In the genomic region with DNA sequence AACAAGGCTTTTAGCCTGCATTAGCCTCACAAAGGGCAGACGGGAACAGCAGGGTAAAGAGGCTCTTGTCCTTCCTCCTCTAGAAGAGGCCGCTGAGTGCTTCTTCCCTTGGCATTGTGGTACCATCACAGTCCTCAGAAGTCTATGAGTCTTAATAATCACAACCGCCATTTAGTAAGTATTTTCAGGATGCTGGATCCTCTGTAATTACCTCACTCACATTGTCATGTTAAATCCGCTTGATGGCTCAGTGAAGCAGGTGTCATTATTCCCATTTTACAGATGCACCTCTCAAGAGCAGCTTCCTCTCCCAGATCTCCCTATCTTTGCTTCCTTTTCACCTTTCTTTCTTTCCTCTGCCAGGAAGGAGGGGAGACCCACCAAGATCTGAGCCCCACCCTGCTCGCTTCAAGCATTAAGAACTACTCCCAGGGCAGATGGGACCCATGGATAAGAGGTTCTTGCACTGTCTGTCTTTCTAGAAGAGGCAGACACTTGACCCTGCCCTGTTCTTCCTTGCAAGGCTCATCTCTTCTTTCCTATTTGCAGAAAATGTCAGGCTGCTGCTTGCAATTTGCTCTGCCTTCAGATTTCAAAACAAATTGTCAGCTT, we compare ENCODE assay signal across 20 mouse cellular contexts. TPM values are rescaled to one million over a fixed set of nuclear protein-coding genes. Genes with fewer than 3 reads are reported as not detected.
DNase-seq lines count a peak whose midpoint lies in the region; ATAC-seq lines count a peak whose summit lies in the region.
"Had no signal": no experiment of that assay in that cellular context is flagged by ENCODE, and none has a peak within 500 bp of the region (broad histone marks: within the 10 kb centered on the region; RNA-seq: fewer than 3 reads in every experiment).

No protein-coding gene starts in this region.

- H3K9me3 ChIP-seq in liver, embryonic 12.5 days (replicated peaks) = no peaks in the 10 kb centered on the region
- H3K9me3 ChIP-seq: embryonic facial prominence, embryonic 15.5 days; forebrain, embryonic 15.5 days; G1E; heart, embryonic 12.5 days; hindbrain, embryonic 10.5 days had no signal

- no peak overlapping the region for H3K4me3 ChIP-seq in liver, embryonic 12.5 days
- H3K4me3 ChIP-seq: embryonic facial prominence, embryonic 15.5 days; forebrain, embryonic 15.5 days; heart, adult 2 months; heart, embryonic 12.5 days; hindbrain, embryonic 10.5 days had no signal

- no peak for DNase-seq in liver
- peak; percentile 52 for DNase-seq in c-Kit-positive CD71-positive TER-119-negative erythroid progenitor cells, embryonic 14.5 days (ENCODE audit: low read depth)
- no peak for DNase-seq in kidney, postnatal 4 days
- DNase-seq in left cerebral cortex, postnatal 36 days (ENCODE audit: low spot score in 2 of 2) = no peak
- DNase-seq: adrenal gland, postnatal 14 days; cerebellum, adult 11 months; cerebellum, adult 8-10 months; cerebellum, postnatal 14 days; embryo, embryonic 11 days; gastrocnemius, postnatal 10 days; heart, adult 2 months had no signal

- H3K4me1 ChIP-seq in liver, embryonic 12.5 days = peaks cover 13% of the 10 kb centered on the region
- H3K4me1 ChIP-seq: embryonic facial prominence, embryonic 15.5 days; forebrain, embryonic 15.5 days; heart, embryonic 12.5 days; hindbrain, embryonic 10.5 days had no signal

- 58% methylated on average over 5 of the region's 5 CpGs for WGBS in liver, embryonic 12.5 days (ENCODE audit: insufficient replicate concordance)

- H3K4me2 ChIP-seq in liver, embryonic 12.5 days = no peak overlapping the region
- H3K4me2 ChIP-seq: embryonic facial prominence, embryonic 15.5 days; forebrain, embryonic 15.5 days; heart, embryonic 12.5 days; hindbrain, embryonic 14.5 days had no signal

- intact Hi-C loops in left cerebral cortex, postnatal 36 days (cut with DNase I) = no loop called here

- H3K36me3 ChIP-seq in liver, embryonic 12.5 days = no peaks in the 10 kb centered on the region
- H3K36me3 ChIP-seq: embryonic facial prominence, embryonic 15.5 days; forebrain, embryonic 15.5 days; G1E; heart, embryonic 12.5 days; hindbrain, embryonic 10.5 days had no signal

- peaks cover 7% of the 10 kb centered on the region for H3K27me3 ChIP-seq in liver, embryonic 12.5 days (replicated peaks)
- H3K27me3 ChIP-seq: embryonic facial prominence, embryonic 15.5 days; forebrain, embryonic 15.5 days had no signal

- no peak overlapping the region for H3K9ac ChIP-seq in liver, embryonic 12.5 days
- H3K9ac ChIP-seq: embryonic facial prominence, embryonic 15.5 days; forebrain, embryonic 15.5 days; heart, embryonic 12.5 days; hindbrain, embryonic 14.5 days had no signal

- peak; percentile 65 for ATAC-seq in liver, embryonic 12.5 days
- ATAC-seq in megakaryocyte progenitor cell, adult 5-6 weeks (replicated peaks; ENCODE audit: poor library complexity) = 0 out of 2 replicates have a peak, but pooled peaks have one; percentile 31
- ATAC-seq: forebrain, embryonic 15.5 days had no signal

- H3K27ac ChIP-seq in liver, embryonic 12.5 days = no peak overlapping the region
- H3K27ac ChIP-seq: embryonic facial prominence, embryonic 15.5 days; forebrain, embryonic 15.5 days; heart, adult 2 months; hindbrain, embryonic 10.5 days; hindbrain, embryonic 14.5 days had no signal

RNA-seq across cellular contexts. Expression of a gene that starts 8.1 kb away (rescaled TPM):
- polyA plus RNA-seq in liver, embryonic 12.5 days (2016; fragmentation: Nextera tagmentation; extraction: Ambion mirVana) = 13.6 and 13.7 TPM in 2 replicates
- total RNA-seq in megakaryocyte progenitor cell, adult 5-6 weeks (2015) = 16.1 and 19.3 TPM in 2 replicates
- total RNA-seq in megakaryocyte progenitor cell, adult 5-6 weeks (2017) = 14.0 and 15.5 TPM in 2 replicates
- total RNA-seq in left cerebral cortex, postnatal 36 days (2021) = 1 to 10 TPM; 6.0 to 6.4 TPM

RNA-seq across cellular contexts. Expression of a gene that starts 40.5 kb away (rescaled TPM):
- 36.5 and 38.3 TPM in 2 replicates for polyA plus RNA-seq in liver, embryonic 12.5 days (2016; fragmentation: Nextera tagmentation; extraction: Ambion mirVana)
- 14.8 and 15.1 TPM in 2 replicates for total RNA-seq in megakaryocyte progenitor cell, adult 5-6 weeks (2015)
- 39.7 and 46.6 TPM in 2 replicates for total RNA-seq in megakaryocyte progenitor cell, adult 5-6 weeks (2017)
- 10 to 100 TPM; 20.2 to 24.0 TPM for total RNA-seq in left cerebral cortex, postnatal 36 days (2021)

RNA-seq across cellular contexts. Expression of a gene that starts 58.1 kb away (rescaled TPM):
- polyA plus RNA-seq in liver, embryonic 12.5 days (2016; fragmentation: Nextera tagmentation; extraction: Ambion mirVana) = 7.7 and 9.2 TPM in 2 replicates
- 25.3 and 35.0 TPM in 2 replicates for total RNA-seq in megakaryocyte progenitor cell, adult 5-6 weeks (2015)
- 7.7 and 8.0 TPM in 2 replicates for total RNA-seq in megakaryocyte progenitor cell, adult 5-6 weeks (2017)
- 1 to 10 TPM; 1.2 TPM for total RNA-seq in left cerebral cortex, postnatal 36 days (2021)
- polyA plus RNA-seq: embryonic facial prominence, embryonic 11.5 days had no signal
